Mouse (Mus musculus) frontal cortex, postnatal 10 days (tissue): ENCODE results near the gene Gm21865.
"Not testable (repeated sequence)": the region's sequence is repeated elsewhere in the genome, so short reads cannot be mapped to it uniquely, and the experiment has no call there.

Experiments
- DNase-seq, 2 experiments: peaks; one replicate each; pipeline ENCODE4 v3.0.0; 2022; ENCODE audit warnings: low spot score in 2 of 2, mixed read lengths in 1 of 2

Gm21865 gene

DNA sequence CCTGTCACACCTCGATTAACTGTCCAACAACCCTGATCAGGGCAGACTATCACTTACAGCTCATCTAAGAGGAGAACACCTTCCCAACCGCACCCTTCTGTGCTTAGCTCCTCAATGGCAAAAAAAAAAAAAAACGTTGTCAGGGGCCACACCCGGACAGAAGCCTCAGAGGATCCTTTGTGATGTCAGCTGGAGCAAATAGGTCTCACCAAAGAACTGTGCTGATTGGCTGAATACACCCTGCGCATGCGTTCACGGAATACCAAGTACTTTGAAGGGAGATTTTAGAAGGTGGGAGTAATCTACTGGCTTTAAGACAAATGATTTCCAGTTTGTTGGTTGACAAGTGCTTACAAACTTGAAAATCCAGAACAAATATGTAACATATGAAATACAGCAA lies at the start of gene Gm21865:
Gene Gm21865 (minus strand): TSS at position 101 of the 400 bp plus-strand sequence.
- DNase-seq: not testable (repeated sequence)
